Mouse (Mus musculus) CD4-positive helper T cell, adult 2 months (primary cell): ENCODE measurements around the gene Car1.
"Not testable (repeated sequence)": the region's sequence is repeated elsewhere in the genome, so short reads cannot be mapped to it uniquely, and the experiment has no call there.

Experiments used
- DNase-seq: peaks from one replicate; pipeline ENCODE4 v3.0.0-alpha.2; 2012; ENCODE audit warnings: low read depth, missing footprints, low spot score

The Car1 gene

DNA sequence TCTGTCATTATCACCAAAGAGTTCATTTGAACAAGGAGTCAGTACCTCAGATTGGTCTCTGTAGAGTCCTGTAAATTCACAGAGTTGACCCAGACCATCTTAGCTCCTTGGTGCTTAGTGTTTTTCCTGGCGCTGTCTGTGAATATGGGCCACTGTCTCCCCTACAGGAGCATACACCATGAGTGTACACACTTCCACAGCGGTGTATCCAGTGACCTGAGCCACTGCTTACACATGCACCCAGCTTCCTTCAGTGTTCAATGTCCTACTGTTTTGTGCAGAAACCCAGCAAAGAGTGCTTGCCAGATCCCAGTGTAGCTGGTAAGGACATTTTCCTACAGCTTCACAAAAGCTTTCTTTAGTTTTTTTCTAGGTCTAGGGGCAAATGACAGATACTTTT lies 22.8 kb downstream of the Car1 start:
- DNase-seq = no peak

DNA sequence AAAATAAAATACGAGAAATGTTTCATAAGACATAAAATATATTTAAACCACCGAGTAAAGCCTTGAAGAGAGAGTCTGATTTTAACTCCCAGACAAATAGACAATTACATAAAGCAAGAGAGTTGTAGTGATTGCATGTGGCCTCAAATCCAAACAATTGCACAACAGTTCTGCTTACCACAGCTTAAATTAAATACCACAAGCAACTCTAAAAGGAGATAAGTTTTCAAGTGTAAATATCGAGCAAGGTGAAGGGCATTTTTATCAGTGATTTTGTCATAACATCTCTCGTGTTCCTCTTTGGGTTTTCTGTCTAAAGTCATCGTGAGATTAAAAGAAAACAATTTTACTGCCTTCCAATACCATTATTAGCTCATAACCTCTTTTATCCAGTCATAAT lies 25.0 kb downstream of the Car1 start:
- DNase-seq = not testable (repeated sequence)

DNA sequence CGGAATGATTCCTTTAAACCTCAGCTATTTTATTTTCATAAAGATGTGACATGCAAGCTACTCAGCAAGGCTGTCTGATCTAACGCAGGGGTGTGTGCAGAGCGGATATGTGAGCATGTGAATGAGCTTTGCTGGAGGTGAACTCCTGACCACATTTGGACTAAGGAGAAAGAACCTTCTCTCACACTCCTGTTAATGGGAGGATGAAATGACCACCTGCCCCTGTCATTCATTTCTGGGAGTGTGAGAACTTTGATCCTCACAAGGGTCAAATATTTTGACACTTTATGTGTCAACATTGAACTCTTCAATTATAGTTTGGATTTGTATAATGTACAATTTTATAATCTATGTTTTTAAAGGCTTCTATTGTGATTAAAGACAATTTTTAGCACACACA lies 25.8 kb downstream of the Car1 start:
- DNase-seq = not testable (repeated sequence)

DNA sequence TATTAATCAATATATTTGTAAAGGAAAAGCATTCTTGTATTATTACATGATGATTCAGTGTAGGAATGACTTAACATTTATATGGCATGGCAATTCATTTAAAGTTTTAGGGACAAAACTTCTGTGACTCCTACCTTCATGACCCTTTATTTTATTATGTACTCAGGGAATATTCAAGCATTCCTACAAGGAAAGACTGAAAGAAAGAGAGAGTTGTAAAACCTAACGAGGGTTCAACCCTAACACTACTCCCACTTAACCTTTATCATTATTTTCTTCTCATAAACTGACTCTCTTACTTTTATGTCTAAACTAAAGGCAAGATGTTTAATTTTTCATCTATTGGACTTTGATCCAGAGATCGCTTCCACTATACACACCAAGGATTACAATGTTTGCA lies 28.0 kb downstream of the Car1 start:
- DNase-seq = no peak

DNA sequence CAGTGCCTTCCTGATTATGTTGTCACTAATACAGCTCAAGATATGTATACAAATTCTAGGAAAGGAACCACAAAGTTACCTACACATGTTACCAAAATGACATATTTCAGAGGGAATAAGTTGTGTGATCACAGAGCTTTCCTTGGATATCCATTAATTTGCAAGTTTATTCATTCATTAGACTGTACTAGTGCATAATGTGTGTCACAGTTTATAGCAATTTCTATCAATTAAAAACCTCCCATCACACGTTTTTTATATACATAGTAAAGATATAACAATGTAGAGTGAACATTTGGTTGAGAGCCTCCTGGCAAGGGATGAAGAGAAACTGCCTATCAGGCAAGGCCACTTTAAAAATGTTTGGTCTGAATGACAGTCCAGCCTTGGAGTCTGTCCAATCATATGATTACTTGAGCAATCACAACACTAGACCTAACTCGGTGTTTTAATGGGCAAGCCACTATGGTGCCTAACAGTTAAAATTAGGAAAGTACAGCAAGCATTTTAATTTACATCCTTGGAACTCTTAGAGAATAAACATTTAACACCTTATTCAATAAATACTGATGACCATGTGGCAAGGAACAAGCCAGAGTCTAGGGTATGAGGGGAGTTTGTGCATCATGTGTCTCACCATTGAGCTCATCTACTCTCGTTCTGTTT lies 31.5 kb downstream of the Car1 start:
- DNase-seq = not testable (repeated sequence)

DNA sequence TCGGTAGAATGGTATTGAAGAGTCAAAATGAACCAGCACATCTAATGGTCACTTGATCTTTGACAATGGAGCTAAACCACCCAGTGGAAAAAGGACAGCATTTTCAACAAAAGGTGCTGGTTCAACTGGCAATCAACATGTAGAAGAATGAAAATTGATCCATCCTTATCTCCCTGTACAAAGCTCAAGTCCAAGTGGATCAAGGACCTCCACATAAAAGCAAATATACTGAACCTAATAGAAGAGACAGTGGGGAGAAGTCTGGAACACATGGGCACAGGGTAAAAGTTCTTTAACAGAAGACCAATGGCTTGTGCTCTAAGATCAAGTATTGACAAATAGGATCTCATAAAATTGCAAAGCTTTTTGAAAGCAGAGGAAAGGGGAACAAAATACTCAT lies 33.6 kb downstream of the Car1 start:
- not testable (repeated sequence) for DNase-seq

DNA sequence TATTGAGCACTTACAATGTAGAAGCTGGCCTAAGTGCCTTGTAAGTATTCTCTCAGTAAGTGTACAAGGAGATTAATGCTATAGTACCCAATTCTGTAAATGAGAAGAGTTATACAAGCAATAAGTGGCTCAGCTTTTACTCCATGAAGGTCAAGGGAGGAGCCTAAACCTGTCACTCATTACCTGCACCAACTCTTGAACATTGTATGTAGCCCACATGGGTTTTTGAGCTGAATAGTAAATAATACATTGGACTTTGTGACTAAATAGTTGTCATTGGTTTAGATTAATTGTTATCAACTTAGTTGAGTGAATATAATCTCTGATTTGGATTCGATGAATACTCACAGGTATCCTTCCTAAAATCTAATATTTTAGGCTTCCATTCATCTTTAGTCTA lies 35.7 kb downstream of the Car1 start:
- DNase-seq = not testable (repeated sequence)

DNA sequence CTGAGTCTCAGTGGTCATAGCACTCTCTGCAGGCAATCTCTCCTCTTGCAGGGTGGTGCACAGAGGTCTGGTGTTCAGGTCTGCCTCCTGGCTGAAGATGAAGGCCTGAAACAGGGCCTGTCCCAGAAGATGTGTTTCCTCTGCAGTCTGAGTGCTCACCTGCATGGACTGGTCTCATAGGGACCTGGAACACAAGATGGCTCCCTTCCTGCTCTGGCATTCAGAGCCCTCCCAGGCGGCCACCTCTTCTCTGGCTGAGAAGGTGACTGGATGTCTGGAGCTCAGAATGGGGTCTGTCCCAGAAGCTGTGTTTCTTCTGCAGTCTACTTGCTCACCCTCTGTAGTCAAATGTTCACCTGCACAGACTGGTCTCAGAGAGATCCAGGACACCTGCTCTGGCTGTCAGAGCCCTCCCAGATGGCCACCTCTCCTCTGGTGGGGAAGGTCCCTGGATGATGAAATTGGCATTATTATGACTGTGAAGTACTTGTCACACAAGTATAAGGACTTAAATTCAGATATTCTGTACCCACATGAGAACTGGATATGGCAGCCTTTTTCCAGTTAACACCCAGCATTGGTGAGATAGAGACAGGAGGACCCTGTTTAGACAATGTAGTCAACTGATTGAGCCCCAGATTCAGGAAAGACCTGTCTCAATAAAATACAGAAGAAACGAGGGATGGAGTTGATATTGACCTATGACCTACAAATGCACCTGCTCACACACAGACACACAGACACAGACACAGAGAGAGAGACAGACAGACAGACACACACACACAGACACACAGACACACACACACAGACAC lies 43.2 kb downstream of the Car1 start:
- no peak for DNase-seq

DNA sequence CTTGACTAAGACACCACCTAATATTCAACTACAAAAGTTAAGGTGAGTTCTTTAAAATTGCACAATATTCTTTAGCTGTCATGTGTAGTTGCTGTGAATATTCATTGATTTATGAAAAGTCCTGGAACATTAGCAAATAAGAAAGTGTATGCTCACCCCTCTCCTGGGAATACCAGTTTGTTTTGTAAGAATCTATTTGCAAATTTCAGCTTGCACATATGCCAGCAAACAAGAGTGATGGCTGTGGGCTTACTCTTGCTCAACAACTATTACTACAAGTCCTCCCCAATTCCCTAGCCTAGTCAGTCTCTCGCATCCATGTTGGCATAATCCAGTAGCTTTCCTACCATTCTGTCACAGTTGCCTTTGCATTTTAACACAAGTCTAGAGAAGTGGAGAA lies 52.5 kb downstream of the Car1 start:
- DNase-seq = no peak

DNA sequence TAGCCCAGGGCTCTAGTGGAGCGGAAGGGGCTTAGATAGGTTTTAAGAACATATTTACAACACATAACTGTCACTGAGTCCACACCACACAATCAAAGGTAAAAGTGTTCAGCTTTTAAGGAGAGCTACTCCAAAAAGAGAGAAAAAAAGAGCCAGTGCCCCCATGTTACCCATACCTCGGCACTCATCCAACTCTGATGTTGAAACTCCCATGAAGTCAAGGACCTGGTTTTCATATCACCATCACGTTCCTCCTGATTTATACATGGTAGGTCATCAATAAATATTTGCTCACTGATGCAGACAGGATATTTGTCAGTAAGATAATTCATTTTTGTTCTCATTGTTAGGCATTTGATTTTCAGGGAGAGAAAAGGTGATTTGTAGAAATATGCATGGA lies 62.1 kb downstream of the Car1 start:
- no peak for DNase-seq

DNA sequence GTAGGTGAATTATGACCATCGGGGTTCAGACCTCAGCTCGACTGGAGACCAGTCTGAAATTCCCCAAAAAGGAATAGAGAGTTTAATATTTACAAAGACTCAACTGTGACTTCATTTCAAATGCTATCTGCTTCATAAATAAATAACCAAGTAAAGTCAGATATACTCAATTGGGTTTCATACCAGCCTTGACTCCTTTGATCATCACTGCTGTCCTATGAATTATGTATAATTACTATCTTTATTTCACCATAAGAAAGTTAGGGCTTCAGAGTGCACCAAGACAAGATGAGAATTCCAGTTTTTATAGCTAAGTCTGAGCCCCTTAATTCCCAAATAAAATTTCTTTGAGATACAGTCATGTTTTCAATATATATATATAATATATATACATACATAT lies 69.9 kb downstream of the Car1 start:
- DNase-seq = no peak

DNA sequence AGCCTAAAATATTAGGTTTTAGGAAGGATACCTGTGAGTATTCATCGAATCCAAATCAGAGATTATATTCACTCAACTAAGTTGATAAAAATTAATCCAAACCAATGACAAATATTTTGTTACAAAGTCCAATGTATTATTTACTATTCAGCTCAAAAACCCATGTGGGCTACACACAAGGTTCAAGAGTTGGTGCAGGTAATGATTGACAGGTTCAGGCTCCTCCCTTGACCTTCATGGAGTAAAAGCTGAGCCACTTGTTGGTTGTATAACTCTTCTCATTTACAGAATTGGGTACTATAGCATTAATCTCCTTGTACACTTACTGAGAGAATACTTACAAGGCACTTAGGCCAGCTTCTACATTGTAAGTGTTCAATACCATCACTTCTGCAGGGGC lies 80.7 kb downstream of the Car1 start:
- not testable (repeated sequence) for DNase-seq

DNA sequence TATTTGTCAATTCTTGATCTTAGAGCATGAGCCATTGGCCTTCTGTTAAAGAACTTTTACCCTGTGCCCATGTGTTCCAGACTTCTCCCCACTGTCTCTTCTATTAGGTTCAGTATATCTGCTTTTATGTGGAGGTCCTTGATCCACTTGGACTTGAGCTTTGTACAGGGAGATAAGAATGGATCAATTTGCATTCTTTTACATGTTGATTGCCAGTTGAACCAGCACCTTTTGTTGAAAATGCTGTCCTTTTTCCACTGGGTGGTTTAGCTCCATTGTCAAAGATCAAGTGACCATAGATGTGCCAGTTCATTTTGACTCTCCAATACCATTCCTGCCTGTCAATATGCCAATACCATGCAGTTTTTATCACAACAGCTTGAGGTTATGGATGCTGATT lies 82.7 kb downstream of the Car1 start:
- not testable (repeated sequence) for DNase-seq
